Mouse (Mus musculus) urinary bladder, postnatal 14 days (tissue): ENCODE measurements around the gene Shank2.

Experiments
- DNase-seq: peaks from one replicate; pipeline ENCODE4 v3.0.0; 2021; ENCODE audit warnings: low spot score

Shank2 gene

GRCm38 (mm10) chr7:144170686-144171085, 169.0 kb downstream of the Shank2 start:
- no peak for DNase-seq

- DNase-seq = no peak
These were observed 172.1 kb downstream of the Shank2 start for GRCm38 (mm10) chr7:144173869-144174268.

- no peak for DNase-seq
These were observed 172.6 kb downstream of the Shank2 start for GRCm38 (mm10) chr7:144174329-144174728.

GRCm38 (mm10) chr7:144175025-144175424, 173.3 kb downstream of the Shank2 start:
- no peak for DNase-seq

GRCm38 (mm10) chr7:144175481-144176233, 173.9 kb downstream of the Shank2 start:
- DNase-seq = no peak

- no peak for DNase-seq
These were observed 174.6 kb downstream of the Shank2 start for GRCm38 (mm10) chr7:144176234-144176730.

GRCm38 (mm10) chr7:144179436-144179835, 177.7 kb downstream of the Shank2 start:
- DNase-seq = no peak

GRCm38 (mm10) chr7:144180885-144181284, 179.2 kb downstream of the Shank2 start:
- DNase-seq = peak; percentile 59

- no peak for DNase-seq
These were observed 186.2 kb downstream of the Shank2 start for GRCm38 (mm10) chr7:144187869-144188430.

- no peak for DNase-seq
These were observed 187.7 kb downstream of the Shank2 start for GRCm38 (mm10) chr7:144189446-144189845.

GRCm38 (mm10) chr7:144198491-144198890, 196.8 kb downstream of the Shank2 start:
- DNase-seq = no peak

GRCm38 (mm10) chr7:144202017-144202682, 200.4 kb downstream of the Shank2 start:
- DNase-seq = no peak

GRCm38 (mm10) chr7:144204290-144204689, 202.6 kb downstream of the Shank2 start:
- DNase-seq = no peak

GRCm38 (mm10) chr7:144205161-144205560, 203.4 kb downstream of the Shank2 start:
- no peak for DNase-seq

- DNase-seq = peak; percentile 12
These were observed 204.1 kb downstream of the Shank2 start for GRCm38 (mm10) chr7:144205837-144206236.

- no peak for DNase-seq
These were observed 204.5 kb downstream of the Shank2 start for GRCm38 (mm10) chr7:144206254-144206653.

GRCm38 (mm10) chr7:144207100-144207499, 205.4 kb downstream of the Shank2 start:
- no peak for DNase-seq

- DNase-seq = peak; percentile 45
These were observed 206.1 kb downstream of the Shank2 start for GRCm38 (mm10) chr7:144207849-144208248.

- no peak for DNase-seq
These were observed 206.9 kb downstream of the Shank2 start for GRCm38 (mm10) chr7:144208628-144209027.

GRCm38 (mm10) chr7:144210526-144210925, 208.8 kb downstream of the Shank2 start:
- DNase-seq = no peak

- no peak for DNase-seq
These were observed 211.0 kb downstream of the Shank2 start for GRCm38 (mm10) chr7:144212694-144213093.

GRCm38 (mm10) chr7:144217192-144217591, 215.5 kb downstream of the Shank2 start:
- peak; percentile 72 for DNase-seq

GRCm38 (mm10) chr7:144228683-144229082, 227.0 kb downstream of the Shank2 start:
- no peak for DNase-seq
